Mouse (Mus musculus) lung, postnatal 36 days (tissue): ENCODE results near the gene Lipt1.

Experiments used
- DNase-seq: peaks from one replicate; pipeline ENCODE4 v3.0.0; 2022; ENCODE audit warnings: mixed read lengths

Gene Lipt1

GRCm38 (mm10) chr1:37900288-37900687 lies 28.8 kb downstream of the Lipt1 start:
- no peak for DNase-seq

DNA sequence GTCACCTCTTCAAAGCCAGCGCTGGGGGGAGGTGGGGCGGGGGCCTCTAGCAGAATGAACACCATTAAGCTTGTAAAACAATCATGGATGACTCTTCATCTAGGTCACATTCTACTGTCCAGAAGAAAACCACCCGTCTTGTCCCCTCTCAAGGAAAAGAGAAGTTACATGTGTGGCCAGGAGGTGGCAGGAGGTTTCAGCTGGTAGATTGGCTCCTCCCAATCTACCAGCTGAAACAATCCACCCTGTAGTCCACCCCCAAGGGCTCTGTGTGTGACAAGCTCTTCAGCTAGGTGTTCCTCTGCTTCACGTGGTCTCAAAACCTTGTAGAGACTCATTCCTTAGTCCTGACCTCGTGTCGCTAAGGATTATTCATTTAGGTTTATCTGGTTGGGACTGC lies 31.6 kb downstream of the Lipt1 start:
- DNase-seq, result peak; percentile 38

DNA sequence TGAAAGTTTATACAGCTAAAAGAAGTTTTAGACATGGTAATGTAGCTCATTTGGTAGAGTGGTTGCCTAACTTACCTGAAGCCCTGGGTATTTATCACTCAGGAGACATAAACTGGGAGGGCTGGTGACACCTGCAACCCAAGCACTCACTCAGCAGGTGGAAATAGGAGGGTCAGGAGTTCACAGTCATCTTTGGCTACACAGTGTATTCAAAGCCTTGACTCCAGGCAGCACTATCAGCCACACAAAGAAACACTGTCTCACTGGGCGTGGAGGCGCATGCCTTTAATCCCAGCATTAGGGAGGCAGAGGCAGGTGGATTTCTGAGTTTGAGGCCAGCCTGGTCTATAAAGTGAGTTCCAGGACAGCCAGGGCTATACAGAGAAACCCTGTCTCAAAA lies 41.2 kb downstream of the Lipt1 start:
- no peak for DNase-seq

GRCm38 (mm10) chr1:37916393-37916792 lies 44.9 kb downstream of the Lipt1 start, which contains the start of gene Lyg2:
Lyg2 (minus strand) TSS chr1:37916493.
- no peak for DNase-seq

- DNase-seq, result no peak
Observed at GRCm38 (mm10) chr1:37917666-37918065, 46.1 kb downstream of the Lipt1 start.

DNA sequence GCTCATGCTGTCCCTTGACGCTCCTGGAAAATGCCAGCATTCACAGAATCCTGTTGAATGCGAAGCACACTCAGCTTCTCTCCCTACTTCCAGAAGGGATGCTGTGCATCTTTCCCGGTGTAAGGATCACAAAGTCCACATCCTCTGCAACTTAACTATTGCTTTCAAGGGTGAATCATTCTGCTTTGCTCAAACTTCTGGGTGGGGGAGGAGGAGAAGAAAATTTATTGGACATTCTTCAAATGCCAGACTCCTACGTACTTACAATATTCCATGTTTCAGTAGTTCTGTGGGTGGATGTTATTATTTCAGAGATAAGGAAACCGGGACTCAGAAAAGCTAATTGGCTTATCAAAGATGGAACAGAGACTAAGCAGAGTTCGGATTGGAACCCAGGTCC lies 46.6 kb downstream of the Lipt1 start:
- no peak for DNase-seq

DNA sequence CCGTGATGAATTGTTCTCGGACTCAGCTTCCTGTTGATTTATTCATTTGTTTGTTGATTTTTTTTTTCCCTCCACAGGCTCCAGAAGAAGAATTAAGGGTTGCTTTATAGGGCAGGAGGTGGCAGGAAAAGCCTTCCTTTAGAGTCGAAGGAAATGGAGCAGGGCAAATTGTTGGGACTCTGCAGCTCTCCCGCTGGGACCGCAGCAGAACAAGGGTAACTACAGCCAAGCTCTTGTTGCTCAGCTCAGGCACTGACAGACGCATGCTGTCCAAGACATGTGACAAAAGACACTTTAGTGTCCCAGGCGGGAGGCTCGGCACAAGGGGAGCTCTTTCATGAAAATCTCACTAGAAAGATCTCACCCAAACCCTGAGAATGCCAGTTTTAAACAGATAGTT lies 51.0 kb downstream of the Lipt1 start:
- no peak for DNase-seq
